Mouse (Mus musculus) MEL (cell line): ENCODE results near the gene Rest.
A peak's percentile ranks its signal among the peaks of the same experiment; 100 is the strongest.

Source experiments
- CHD1 ChIP-seq: IDR thresholded peaks from 2 replicates; pipeline ENCODE4 v1.6.1; 2012; ENCODE audit warnings: low read depth, mild to moderate bottlenecking, inconsistent platforms, low read length, improper control_type of control experiment
- CTCF ChIP-seq, 3 experiments: IDR thresholded peaks in 2 of 3; conservative IDR thresholded peaks in 1 of 3; 2 replicates each; pipeline ENCODE4 v1.5.1; 2011 to 2012; ENCODE audit warnings: low read length in 3 of 3, low read depth in 2 of 3, mild to moderate bottlenecking in 2 of 3, improper control_type of control experiment in 1 of 3, inconsistent platforms in 1 of 3, mixed read lengths in 1 of 3, moderate library complexity in 1 of 3; ENCODE audit not compliant: control insufficient read depth in 1 of 3, insufficient read depth in 1 of 3, poor library complexity in 1 of 3, severe bottlenecking in 1 of 3
- EP300 ChIP-seq, 2 experiments: IDR thresholded peaks; 2 replicates each; pipeline ENCODE4 v1.6.1; 2011; ENCODE audit warnings: improper control_type of control experiment in 2 of 2, low read length in 2 of 2, low read depth in 1 of 2, mild to moderate bottlenecking in 1 of 2
- HCFC1 ChIP-seq: IDR thresholded peaks from 2 replicates; pipeline ENCODE4 v1.6.1; 2012; ENCODE audit warnings: low read depth, mild to moderate bottlenecking, inconsistent platforms, low read length, improper control_type of control experiment, moderate library complexity
- MAFK ChIP-seq: IDR thresholded peaks from 2 replicates; pipeline ENCODE4 v1.6.1; 2011; ENCODE audit warnings: low read depth, mild to moderate bottlenecking, low read length, improper control_type of control experiment, borderline replicate concordance
- MAX ChIP-seq: IDR thresholded peaks from 2 replicates; pipeline ENCODE4 v1.6.1; 2011; ENCODE audit warnings: low read length, improper control_type of control experiment
- NELFE ChIP-seq: IDR thresholded peaks from 2 replicates; pipeline ENCODE4 v1.6.1; 2011; ENCODE audit warnings: low read depth, low read length, improper control_type of control experiment
- TAL1 ChIP-seq: IDR thresholded peaks from 2 replicates; pipeline ENCODE4 v1.6.1; 2012; ENCODE audit warnings: mild to moderate bottlenecking, inconsistent platforms, low read length, moderate library complexity, mixed read lengths
- TBP ChIP-seq: IDR thresholded peaks from 2 replicates; pipeline ENCODE4 v1.8.0; 2011; ENCODE audit warnings: low read depth, low read length, improper control_type of control experiment
- ZNF384 ChIP-seq: IDR thresholded peaks from 2 replicates; pipeline ENCODE4 v1.6.1; 2012; ENCODE audit warnings: low read depth, mild to moderate bottlenecking, inconsistent platforms, low read length, improper control_type of control experiment

DNA sequence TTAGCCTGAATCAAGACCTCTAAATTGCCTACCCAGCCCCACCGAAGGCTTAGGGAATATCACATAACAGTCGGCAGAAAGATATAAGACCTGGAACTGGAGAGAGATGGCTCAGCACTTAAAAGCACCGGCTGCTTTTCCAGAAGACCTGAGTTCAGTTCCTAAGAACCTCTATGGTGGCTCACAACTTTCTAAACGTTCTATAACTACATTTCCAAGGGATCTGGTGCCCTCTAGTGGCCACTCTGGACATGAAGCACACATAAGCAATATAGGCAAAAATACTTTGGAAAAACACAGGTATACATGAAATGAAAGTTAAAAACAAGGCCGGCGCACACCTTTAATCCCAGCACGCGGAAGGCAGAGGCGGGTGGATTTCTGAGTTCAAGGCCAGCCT lies 48.1 kb upstream of the Rest start:
- TF ChIP-seq MAFK: peak; percentile 73
- TF ChIP-seq CTCF (IDR thresholded peaks at IDR 0.05 in 2 of 3, conservative IDR thresholded peaks at IDR 0.05 in 1 of 3; ENCODE audit: control insufficient read depth in 1 of 3, insufficient read depth in 1 of 3, low read depth in 2 of 3, low read length in 3 of 3, poor library complexity in 1 of 3, severe bottlenecking in 1 of 3): peak in 2 of 3 experiments; percentile 54 to 81
- TF ChIP-seq HCFC1: 0 out of 2 replicates have a peak, but pooled peaks have one; percentile 48
- no peak for TF ChIP-seq TAL1
- no peak for TF ChIP-seq NELFE
- TF ChIP-seq TBP: no peak
- 0 out of 2 replicates have a peak, but pooled peaks have one; percentile 43 for TF ChIP-seq MAX
- TF ChIP-seq CHD1: 0 out of 2 replicates have a peak, but pooled peaks have one; percentile 53
- peak in 1 of 2 experiments; percentile 26; a peak in 1 of 4 replicates for TF ChIP-seq EP300 (IDR thresholded peaks at IDR 0.05; ENCODE audit: low read depth in 1 of 2, low read length in 2 of 2)
- peak; percentile 63 for TF ChIP-seq ZNF384
